Mouse (Mus musculus): ENCODE measurements around the gene Olfr1293-ps. TPM values are rescaled to one million over a fixed set of nuclear protein-coding genes. Genes with fewer than 3 reads are reported as not detected.

The Olfr1293-ps gene
- polyA plus RNA-seq, 1 experiment from 2014 or later: not detected

Other genes starting within 250 kb of the Olfr1293-ps start
- not detected in 2 replicates for gene Olfr1278, start 235.1 kb upstream of the Olfr1293-ps start, polyA plus RNA-seq (2014; fragmentation: Nextera tagmentation; extraction: Ambion mirVana)
- gene Olfr1279, start 224.6 kb upstream of the Olfr1293-ps start, polyA plus RNA-seq (2014; fragmentation: Nextera tagmentation; extraction: Ambion mirVana): not detected in 2 replicates
- not detected in 2 replicates for gene Olfr1280, start 211.2 kb upstream of the Olfr1293-ps start, polyA plus RNA-seq (2014; fragmentation: Nextera tagmentation; extraction: Ambion mirVana)
- not detected in 2 replicates for gene Olfr1281, start 198.7 kb upstream of the Olfr1293-ps start, polyA plus RNA-seq (2014; fragmentation: Nextera tagmentation; extraction: Ambion mirVana)
- not detected in 2 replicates for gene Olfr1282, start 189.1 kb upstream of the Olfr1293-ps start, polyA plus RNA-seq (2014; fragmentation: Nextera tagmentation; extraction: Ambion mirVana)
- gene Olfr1283, start 158.4 kb upstream of the Olfr1293-ps start, polyA plus RNA-seq (2014; fragmentation: Nextera tagmentation; extraction: Ambion mirVana): not detected in 2 replicates
- not detected in 2 replicates for gene Olfr1284, start 149.7 kb upstream of the Olfr1293-ps start, polyA plus RNA-seq (2014; fragmentation: Nextera tagmentation; extraction: Ambion mirVana)
- not detected in 2 replicates for gene Olfr1286, start 102.1 kb upstream of the Olfr1293-ps start, polyA plus RNA-seq (2014; fragmentation: Nextera tagmentation; extraction: Ambion mirVana)
- gene Olfr1287, start 76.1 kb upstream of the Olfr1293-ps start, polyA plus RNA-seq (2014; fragmentation: Nextera tagmentation; extraction: Ambion mirVana): not detected in 2 replicates
- gene Olfr1288, start 51.1 kb upstream of the Olfr1293-ps start, polyA plus RNA-seq (2014; fragmentation: Nextera tagmentation; extraction: Ambion mirVana): not detected in 2 replicates
- gene Olfr1289, start 44.4 kb upstream of the Olfr1293-ps start, polyA plus RNA-seq (2014; fragmentation: Nextera tagmentation; extraction: Ambion mirVana): not detected in 2 replicates
- gene Olfr1290, start 31.4 kb upstream of the Olfr1293-ps start, polyA plus RNA-seq (2014; fragmentation: Nextera tagmentation; extraction: Ambion mirVana): not detected in 2 replicates
- not detected in 2 replicates for gene Olfr1291-ps1, start 28.0 kb upstream of the Olfr1293-ps start, polyA plus RNA-seq (2014; fragmentation: Nextera tagmentation; extraction: Ambion mirVana)
- gene Olfr1294, start 15.1 kb downstream of the Olfr1293-ps start, polyA plus RNA-seq (2014; fragmentation: Nextera tagmentation; extraction: Ambion mirVana): not detected in 2 replicates
- gene Olfr1295, start 44.5 kb downstream of the Olfr1293-ps start, polyA plus RNA-seq (2014; fragmentation: Nextera tagmentation; extraction: Ambion mirVana): not detected in 2 replicates
- not detected in 2 replicates for gene Olfr1297, start 101.3 kb downstream of the Olfr1293-ps start, polyA plus RNA-seq (2014; fragmentation: Nextera tagmentation; extraction: Ambion mirVana)
- not detected in 2 replicates for gene Olfr1298, start 124.0 kb downstream of the Olfr1293-ps start, polyA plus RNA-seq (2014; fragmentation: Nextera tagmentation; extraction: Ambion mirVana)
- not detected in 2 replicates for gene Olfr1299, start 136.2 kb downstream of the Olfr1293-ps start, polyA plus RNA-seq (2014; fragmentation: Nextera tagmentation; extraction: Ambion mirVana)
- gene Olfr1301, start 225.8 kb downstream of the Olfr1293-ps start, polyA plus RNA-seq (2014; fragmentation: Nextera tagmentation; extraction: Ambion mirVana): not detected in 2 replicates